Mouse (Mus musculus): ENCODE data around the gene Cntn4. TPM values are rescaled to one million over a fixed set of nuclear protein-coding genes. Genes with fewer than 3 reads are reported as not detected.
A peak's percentile ranks its signal among the peaks of the same experiment; 100 is the strongest.

Gene Cntn4
- polyA plus RNA-seq, 1 experiment from 2014 or later = 32.1 TPM

DNA sequence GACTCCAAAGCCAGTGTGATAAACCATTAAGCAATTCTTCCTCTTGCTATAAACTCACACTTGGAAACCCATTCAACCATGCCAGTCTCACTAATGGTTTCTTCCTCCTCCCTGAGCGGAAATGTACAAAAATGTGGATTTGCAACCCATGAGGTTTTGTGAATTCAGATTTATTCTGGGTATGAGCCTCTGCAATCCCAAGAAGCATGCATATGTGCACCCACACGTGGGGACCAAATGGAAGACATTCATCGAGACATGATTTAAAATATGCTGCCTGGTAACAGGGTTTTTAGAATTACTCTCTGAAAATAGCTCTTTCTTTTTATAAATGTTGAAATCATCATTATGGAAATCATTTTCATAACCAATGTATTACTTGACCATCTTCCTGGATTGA is 754.0 kb downstream of the Cntn4 start:
- H3K4me3 ChIP-seq = no peak overlapping the region
- 84% methylated on average over 3 of the region's 3 CpGs for WGBS

DNA sequence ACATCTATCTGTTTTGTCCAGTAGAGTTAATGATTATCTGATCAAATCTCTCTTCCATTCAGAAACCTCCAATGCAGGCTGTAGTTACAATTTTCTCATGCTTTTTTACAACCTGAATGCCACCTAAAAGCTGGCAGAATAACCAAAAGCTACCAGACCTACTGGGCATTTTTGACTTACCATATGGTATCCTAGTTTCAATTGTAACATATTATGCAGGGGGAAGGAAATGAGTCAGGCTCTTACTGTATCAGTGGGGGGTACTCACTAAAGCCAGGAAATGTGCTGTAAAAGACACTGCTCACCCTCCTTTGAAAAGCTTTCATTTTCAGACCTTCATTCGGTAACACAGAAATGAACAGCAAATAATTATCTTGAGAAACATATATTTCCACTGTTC is 763.3 kb downstream of the Cntn4 start:
- no peak overlapping the region for H3K9ac ChIP-seq
- H3K36me3 ChIP-seq (replicated peaks) = no peaks in the 10 kb centered on the region
- no peaks in the 10 kb centered on the region for H3K9me3 ChIP-seq
- no peak for ATAC-seq (replicated peaks)
- H3K4me2 ChIP-seq = no peak overlapping the region
- H3K4me1 ChIP-seq = 0 out of 2 replicates have a peak, but pooled peaks cover 3% of the 10 kb centered on the region
- H3K27ac ChIP-seq = no peak overlapping the region
- H3K4me3 ChIP-seq = no peak overlapping the region
- 54% methylated on average over 1 of the region's 1 CpGs for WGBS
- no peaks in the 10 kb centered on the region for H3K27me3 ChIP-seq (replicated peaks)

More for the DNA sequence above, 754.0 kb downstream of the Cntn4 start:
- ATAC-seq (replicated peaks) = no peak
- Histone ChIP-seq H3K9ac (no peak overlapping the region), H3K9me3 (no peaks in the 10 kb centered on the region), H3K36me3 (replicated peaks) (no peaks in the 10 kb centered on the region), H3K4me1 (no peaks in the 10 kb centered on the region), H3K4me2 (no peak overlapping the region), H3K27me3 (replicated peaks) (no peaks in the 10 kb centered on the region), H3K27ac (no peak overlapping the region)

DNA sequence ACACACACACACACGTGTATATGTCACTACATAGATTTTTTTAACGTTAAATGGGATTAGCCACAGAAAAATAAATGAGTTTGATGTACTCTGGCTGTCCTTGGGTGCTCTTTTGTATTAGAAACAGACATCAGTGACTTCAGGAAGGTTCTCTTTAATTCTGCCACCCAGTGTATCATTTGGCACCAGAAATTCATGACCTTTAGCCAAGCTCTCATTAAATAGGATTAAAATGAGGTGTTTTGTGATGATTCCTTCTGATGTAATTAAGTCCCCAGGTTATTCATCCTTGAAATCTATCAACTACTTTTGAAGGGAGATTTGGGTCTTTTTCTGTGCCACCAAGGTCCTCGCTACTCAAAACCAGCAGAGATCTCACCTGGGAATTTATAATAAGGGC is 763.8 kb downstream of the Cntn4 start:
- H3K4me3 ChIP-seq = no peak overlapping the region
- ATAC-seq (replicated peaks) = no peak
- H3K36me3 ChIP-seq (replicated peaks) = no peaks in the 10 kb centered on the region
- 58% methylated on average over 3 of the region's 3 CpGs for WGBS
- no peaks in the 10 kb centered on the region for H3K27me3 ChIP-seq (replicated peaks)
- H3K9me3 ChIP-seq = no peaks in the 10 kb centered on the region
- H3K27ac ChIP-seq = no peak overlapping the region
- no peak overlapping the region for H3K4me2 ChIP-seq
- no peak overlapping the region for H3K9ac ChIP-seq
- H3K4me1 ChIP-seq = 0 out of 2 replicates have a peak, but pooled peaks cover 3% of the 10 kb centered on the region

DNA sequence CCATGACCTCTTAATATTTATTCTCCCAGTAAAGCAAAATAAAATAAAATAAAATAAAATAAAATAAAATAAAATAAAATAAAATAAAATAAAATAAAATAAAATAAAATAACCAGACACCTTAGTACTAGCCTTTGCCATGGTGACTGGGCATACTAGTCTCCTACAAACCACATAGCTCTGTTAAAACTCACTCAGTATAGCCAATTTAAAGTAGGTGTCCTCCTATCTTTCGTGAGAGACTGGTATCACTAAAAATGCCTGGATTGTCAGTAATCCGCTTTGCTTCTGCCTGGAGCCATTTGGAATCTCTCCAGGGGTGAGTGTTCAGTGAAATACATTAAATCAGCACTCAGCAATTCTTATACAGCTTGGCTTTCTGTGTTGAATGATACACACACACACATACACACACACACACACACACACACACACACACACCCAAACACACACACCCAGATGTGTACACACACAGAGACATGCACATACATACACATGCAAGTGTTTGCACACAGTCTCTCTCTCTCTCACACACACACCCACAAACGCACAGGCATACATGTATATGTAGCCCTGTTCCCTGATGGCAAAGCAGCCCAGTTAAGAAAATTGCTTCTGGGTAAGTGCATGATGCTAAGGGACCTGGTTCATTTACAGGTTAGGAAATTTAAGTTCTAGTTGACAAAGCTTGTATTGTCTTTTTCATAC is 776.8 kb downstream of the Cntn4 start:
- WGBS = 36% methylated on average over 3 of the region's 3 CpGs
- Histone ChIP-seq H3K4me2 (no peak overlapping the region), H3K27ac (peak overlapping the region; percentile 38; the same call in 1 of the 2 replicates), H3K4me1 (peaks cover 9% of the 10 kb centered on the region; the same call in 1 of the 2 replicates), H3K4me3 (no peak overlapping the region), H3K27me3 (replicated peaks) (no peaks in the 10 kb centered on the region), H3K9me3 (no peaks in the 10 kb centered on the region), H3K9ac (no peak overlapping the region), H3K36me3 (replicated peaks) (no peaks in the 10 kb centered on the region)
- ATAC-seq (replicated peaks) = peak; percentile 57

DNA sequence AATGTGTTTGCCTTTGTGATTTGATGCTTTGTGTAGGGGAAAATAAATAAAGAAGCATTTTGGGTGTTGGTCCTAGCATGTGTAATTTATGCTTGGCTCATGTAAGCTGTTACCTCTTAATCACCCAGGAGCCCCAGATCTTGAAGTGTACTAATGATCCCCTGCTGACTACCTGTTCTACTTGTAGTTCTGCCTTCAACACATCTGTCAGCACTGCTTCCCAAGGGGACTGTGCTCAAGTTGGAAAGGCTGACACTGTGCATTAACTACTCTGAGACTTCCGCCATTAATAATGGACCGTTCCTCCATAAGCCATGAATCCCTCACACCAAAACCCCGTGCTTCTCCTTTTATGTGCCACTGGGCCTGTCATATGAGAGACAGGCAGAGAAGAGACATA is 778.2 kb downstream of the Cntn4 start:
- Histone ChIP-seq H3K9ac (no peak overlapping the region), H3K4me2 (no peak overlapping the region), H3K27me3 (replicated peaks) (no peaks in the 10 kb centered on the region), H3K9me3 (no peaks in the 10 kb centered on the region), H3K4me1 (peaks cover 9% of the 10 kb centered on the region; the same call in 1 of the 2 replicates), H3K36me3 (replicated peaks) (no peaks in the 10 kb centered on the region), H3K27ac (peak overlapping the region; percentile 32; the same call in 1 of the 2 replicates), H3K4me3 (no peak overlapping the region)
- peak; percentile 75 for ATAC-seq (replicated peaks)
- WGBS = 61% methylated on average over 3 of the region's 3 CpGs

DNA sequence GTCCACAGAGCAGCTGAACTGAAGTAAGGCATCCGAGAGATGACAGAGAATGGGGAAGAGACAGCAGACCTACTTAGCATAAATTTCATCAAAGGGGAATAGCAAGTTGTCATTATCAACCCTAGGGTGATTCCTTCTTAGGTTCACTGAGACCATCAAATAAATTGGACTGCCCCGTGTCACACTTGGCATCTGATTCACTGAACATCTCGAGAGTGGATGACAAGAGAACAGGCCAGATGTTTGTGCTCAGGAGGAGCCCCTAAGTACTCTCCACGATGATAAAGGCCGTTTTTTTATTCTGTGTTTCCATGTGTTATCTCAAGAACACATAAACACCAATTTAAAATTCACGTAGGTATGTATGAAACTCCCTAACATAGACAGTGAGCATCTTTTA is 780.7 kb downstream of the Cntn4 start:
- ATAC-seq (replicated peaks) = no peak
- Histone ChIP-seq H3K4me1 (peaks cover 9% of the 10 kb centered on the region; the same call in 1 of the 2 replicates), H3K4me3 (no peak overlapping the region), H3K9ac (no peak overlapping the region), H3K36me3 (replicated peaks) (no peaks in the 10 kb centered on the region), H3K9me3 (no peaks in the 10 kb centered on the region), H3K27me3 (replicated peaks) (no peaks in the 10 kb centered on the region), H3K4me2 (no peak overlapping the region), H3K27ac (no peak overlapping the region)
- 73% methylated on average over 6 of the region's 6 CpGs for WGBS

DNA sequence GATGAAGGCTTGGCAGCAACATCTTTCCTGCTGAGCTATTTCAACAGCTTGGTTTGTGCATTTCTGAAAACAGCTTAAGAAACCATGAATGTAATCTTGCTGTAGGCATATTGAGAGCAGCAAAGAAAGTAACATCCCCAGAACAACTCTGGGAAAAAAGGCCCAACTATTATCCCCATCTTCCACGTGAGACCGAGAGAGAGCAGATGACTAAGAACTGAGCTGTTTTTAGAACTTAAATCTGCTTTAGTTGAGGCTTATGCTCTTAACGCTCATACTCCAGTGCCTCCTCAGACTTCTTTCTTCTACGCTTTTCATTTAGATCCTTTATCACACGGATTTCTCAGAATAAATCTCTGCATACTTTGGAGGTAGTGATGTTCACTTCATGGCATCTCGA is 784.9 kb downstream of the Cntn4 start:
- WGBS = 82% methylated on average over 6 of the region's 6 CpGs

DNA sequence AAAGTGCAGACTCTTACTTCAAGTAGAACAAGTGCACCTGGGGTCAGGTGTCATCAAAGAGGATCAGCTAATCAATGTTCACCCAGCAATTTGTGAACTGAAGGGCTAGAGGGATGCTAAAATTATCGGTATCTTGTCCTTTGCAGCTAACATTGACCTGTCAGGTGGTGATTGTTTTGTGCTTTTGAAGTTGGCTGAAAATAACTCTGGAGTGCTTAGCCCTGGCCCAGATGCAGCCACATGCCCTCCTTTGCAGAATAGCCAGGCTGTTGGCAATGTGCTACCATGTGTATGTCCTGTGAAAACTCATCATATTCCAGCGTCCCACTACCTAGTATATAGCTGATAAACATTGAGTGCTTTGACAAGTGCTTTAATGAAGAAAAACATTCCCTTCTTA is 786.4 kb downstream of the Cntn4 start:
- WGBS = 78% methylated on average over 2 of the region's 2 CpGs
- Histone ChIP-seq H3K36me3 (replicated peaks) (no peaks in the 10 kb centered on the region), H3K9me3 (no peaks in the 10 kb centered on the region), H3K27ac (no peak overlapping the region), H3K4me2 (no peak overlapping the region), H3K4me1 (peaks cover 6% of the 10 kb centered on the region), H3K4me3 (no peak overlapping the region), H3K9ac (no peak overlapping the region), H3K27me3 (replicated peaks) (no peaks in the 10 kb centered on the region)
- no peak for ATAC-seq (replicated peaks)

More for the DNA sequence above, 784.9 kb downstream of the Cntn4 start:
- H3K4me2 ChIP-seq = no peak overlapping the region
- no peak overlapping the region for H3K27ac ChIP-seq
- no peak overlapping the region for H3K9ac ChIP-seq
- H3K36me3 ChIP-seq (replicated peaks) = no peaks in the 10 kb centered on the region
- no peak overlapping the region for H3K4me3 ChIP-seq
- peaks cover 6% of the 10 kb centered on the region for H3K4me1 ChIP-seq
- no peaks in the 10 kb centered on the region for H3K27me3 ChIP-seq (replicated peaks)
- no peak for ATAC-seq (replicated peaks)
- H3K9me3 ChIP-seq = no peaks in the 10 kb centered on the region

DNA sequence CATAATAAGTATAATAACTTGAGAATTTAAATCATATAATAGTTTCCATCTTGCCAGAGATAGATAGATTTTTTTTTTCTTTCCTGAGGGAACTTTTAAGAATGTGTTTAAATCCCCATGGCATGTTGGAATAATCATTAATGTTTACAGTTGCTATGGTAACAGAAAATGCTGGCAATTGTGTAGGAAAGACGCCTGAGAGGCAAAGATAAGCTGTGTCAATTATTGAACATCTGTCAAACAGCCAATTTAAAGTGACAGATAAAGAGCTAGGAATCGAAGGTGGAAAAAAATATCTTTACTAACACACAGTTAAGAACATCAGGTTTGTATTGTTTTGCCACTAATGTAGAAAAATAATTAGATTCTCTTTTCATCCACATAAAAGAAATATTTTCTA is 788.3 kb downstream of the Cntn4 start:
- H3K36me3 ChIP-seq (replicated peaks) = no peaks in the 10 kb centered on the region
- no peak overlapping the region for H3K9ac ChIP-seq
- H3K27ac ChIP-seq = no peak overlapping the region
- no peak overlapping the region for H3K4me3 ChIP-seq
- WGBS = 8% methylated on average over 2 of the region's 2 CpGs
- H3K9me3 ChIP-seq = no peaks in the 10 kb centered on the region
- no peak overlapping the region for H3K4me2 ChIP-seq
- H3K4me1 ChIP-seq = peaks cover 6% of the 10 kb centered on the region
- 0 out of 2 replicates have a peak, but pooled peaks have one; percentile 55 for ATAC-seq (replicated peaks)
- H3K27me3 ChIP-seq (replicated peaks) = no peaks in the 10 kb centered on the region

DNA sequence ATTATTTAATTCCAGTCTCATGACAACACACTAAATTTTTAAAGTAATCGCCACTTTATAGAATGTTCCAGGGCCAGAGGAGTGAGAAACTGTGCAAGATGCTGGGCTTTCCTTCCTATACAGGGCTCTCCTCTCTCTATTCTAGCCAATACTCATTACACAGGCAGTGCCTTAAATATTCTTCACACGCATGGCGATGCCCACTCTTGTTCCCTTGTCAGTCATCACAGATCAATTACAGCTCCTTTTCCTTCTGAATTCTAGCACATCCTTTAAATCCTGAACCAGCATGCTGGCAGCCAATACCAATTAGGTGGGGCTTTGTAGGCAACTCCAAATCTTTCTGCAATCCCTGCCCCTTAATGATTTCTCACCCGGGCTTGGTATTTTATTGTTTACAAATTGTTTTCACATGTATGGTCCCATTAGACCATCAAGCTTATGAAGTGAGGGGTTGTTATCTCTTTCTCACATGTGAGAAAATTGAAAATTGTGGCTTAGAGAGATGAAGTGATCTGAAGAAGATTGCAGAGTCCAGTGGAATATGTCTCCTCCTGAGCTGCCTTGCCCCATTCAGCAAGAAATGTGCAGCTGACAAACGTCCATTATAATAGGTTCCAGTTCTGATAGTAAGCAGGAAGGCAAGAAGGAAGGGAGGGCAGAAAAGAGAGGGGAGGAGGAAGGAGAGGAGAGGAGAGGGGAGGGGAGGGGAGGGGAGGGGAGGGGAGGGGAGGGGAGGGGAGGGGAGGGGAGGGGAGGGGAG is 789.0 kb downstream of the Cntn4 start:
- peak; percentile 91 for ATAC-seq (replicated peaks)
- Histone ChIP-seq H3K4me1 (peaks cover 6% of the 10 kb centered on the region), H3K36me3 (replicated peaks) (no peaks in the 10 kb centered on the region), H3K4me2 (no peak overlapping the region), H3K27ac (peak overlapping the region; percentile 60), H3K9me3 (no peaks in the 10 kb centered on the region), H3K4me3 (no peak overlapping the region), H3K9ac (no peak overlapping the region), H3K27me3 (replicated peaks) (no peaks in the 10 kb centered on the region)
- WGBS = 25% methylated on average over 5 of the region's 5 CpGs

DNA sequence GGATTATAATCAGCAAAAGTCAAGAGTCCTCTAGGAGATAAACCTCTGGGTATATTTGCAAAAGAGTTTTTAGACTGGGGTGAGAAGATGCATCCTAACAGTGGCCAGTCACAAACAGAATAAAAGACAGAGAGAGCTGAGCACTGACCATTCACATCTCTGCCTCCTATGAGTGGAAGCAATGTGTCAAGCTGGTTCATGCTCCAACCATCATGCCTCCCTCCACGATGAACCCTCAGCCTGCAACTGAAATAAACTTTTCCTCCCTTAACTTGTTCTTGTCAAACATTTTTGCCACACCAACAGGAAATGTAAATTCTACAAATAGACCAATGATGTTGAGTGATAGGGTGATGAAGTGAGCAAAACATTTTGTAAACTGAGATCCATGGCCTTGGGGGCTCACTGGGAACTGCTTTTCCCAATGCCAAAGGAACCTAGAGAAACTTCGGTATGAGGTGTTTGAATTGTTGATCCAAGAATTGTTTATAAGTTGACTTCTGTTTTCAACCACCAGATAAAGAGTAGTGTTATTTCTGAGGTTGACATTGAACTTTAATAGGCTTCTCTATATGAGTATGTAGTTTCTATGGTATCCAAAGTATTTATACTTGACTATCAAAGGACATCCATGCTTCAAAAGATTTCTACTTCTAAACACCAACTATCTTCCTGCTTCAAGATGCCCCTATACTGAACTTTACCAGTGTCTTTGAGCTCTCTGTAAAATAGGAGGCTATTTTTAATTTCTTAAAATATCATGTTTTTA is 794.6 kb downstream of the Cntn4 start:
- H3K4me3 ChIP-seq = no peak overlapping the region
- ATAC-seq (replicated peaks) = no peak
- H3K9me3 ChIP-seq = no peaks in the 10 kb centered on the region
- no peak overlapping the region for H3K27ac ChIP-seq
- no peak overlapping the region for H3K9ac ChIP-seq
- no peaks in the 10 kb centered on the region for H3K4me1 ChIP-seq
- H3K4me2 ChIP-seq = no peak overlapping the region
- H3K27me3 ChIP-seq (replicated peaks) = no peaks in the 10 kb centered on the region
- 91% methylated on average over 2 of the region's 2 CpGs for WGBS
- H3K36me3 ChIP-seq (replicated peaks) = no peaks in the 10 kb centered on the region

DNA sequence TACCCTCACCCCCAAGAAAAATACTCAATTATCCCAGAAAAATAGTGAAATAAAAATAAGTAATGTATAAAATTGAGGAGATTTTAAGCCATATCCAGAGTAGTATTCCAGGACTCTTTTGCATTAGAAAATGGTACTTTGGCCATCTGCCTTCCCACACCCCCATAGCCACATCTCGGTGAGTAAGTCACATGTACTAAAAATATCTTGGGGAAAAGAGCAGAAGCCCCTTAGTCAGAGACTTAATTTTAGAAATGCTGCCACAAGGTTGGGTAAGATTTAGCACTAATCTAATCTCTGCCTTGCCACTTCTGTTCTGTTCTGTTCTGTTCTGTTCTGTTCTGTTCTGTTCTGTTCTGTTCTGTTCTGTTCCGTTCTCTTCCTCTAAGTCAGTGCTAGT is 796.4 kb downstream of the Cntn4 start:
- Histone ChIP-seq H3K4me1 (no peaks in the 10 kb centered on the region), H3K9me3 (no peaks in the 10 kb centered on the region), H3K4me3 (no peak overlapping the region), H3K27me3 (replicated peaks) (no peaks in the 10 kb centered on the region), H3K36me3 (replicated peaks) (no peaks in the 10 kb centered on the region), H3K4me2 (no peak overlapping the region), H3K27ac (no peak overlapping the region), H3K9ac (no peak overlapping the region)
- WGBS = 90% methylated on average over 2 of the region's 2 CpGs
- ATAC-seq (replicated peaks) = no peak

All from midbrain, embryonic 15.5 days (tissue).